Mouse (Mus musculus) embryo, embryonic 10.5 days (tissue): Measurements from ENCODE around the gene Slc15a2.

ENCODE experiments used
- DNase-seq: peaks from one replicate; pipeline ENCODE4 v3.0.0-alpha.2; 2015; ENCODE audit warnings: low spot score

Gene Slc15a2

GRCm38 (mm10) chr16:36784594-36785313 lies at the start of gene Slc15a2:
Slc15a2 (minus strand) TSS chr16:36784962.
- no peak for DNase-seq

- DNase-seq = peak; percentile 55
Observed at GRCm38 (mm10) chr16:36828820-36829219, 44.1 kb upstream of the Slc15a2 start.

GRCm38 (mm10) chr16:36828054-36828786 lies 43.5 kb upstream of the Slc15a2 start, which contains the start of gene Iqcb1:
Iqcb1 (plus strand) TSS chr16:36828385.
- peak; percentile 91 for DNase-seq

DNA sequence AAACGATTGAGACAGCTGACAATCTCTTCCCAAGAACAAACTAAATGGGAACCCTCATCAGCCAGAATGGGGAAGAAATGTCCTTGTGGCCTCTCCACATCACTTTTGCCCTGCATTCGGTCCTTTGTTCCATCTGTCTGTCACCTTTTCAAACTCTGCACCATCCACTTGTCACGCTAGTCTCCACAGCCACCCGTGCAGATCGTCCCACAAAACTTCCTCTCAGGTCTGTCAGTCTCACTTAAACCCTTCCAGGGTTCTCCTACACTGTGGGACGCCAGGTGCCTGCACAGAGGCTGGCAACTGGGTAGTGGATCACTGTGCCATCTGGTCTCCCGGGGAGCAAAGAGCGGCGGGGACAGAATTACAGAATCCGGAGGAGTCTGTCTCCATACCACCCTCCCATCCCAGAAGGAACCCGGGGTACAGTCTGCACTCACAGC lies 42.9 kb upstream of the Slc15a2 start:
- peak; percentile 5 for DNase-seq

GRCm38 (mm10) chr16:36821474-36821873 lies 36.7 kb upstream of the Slc15a2 start:
- DNase-seq = peak; percentile 56

DNA sequence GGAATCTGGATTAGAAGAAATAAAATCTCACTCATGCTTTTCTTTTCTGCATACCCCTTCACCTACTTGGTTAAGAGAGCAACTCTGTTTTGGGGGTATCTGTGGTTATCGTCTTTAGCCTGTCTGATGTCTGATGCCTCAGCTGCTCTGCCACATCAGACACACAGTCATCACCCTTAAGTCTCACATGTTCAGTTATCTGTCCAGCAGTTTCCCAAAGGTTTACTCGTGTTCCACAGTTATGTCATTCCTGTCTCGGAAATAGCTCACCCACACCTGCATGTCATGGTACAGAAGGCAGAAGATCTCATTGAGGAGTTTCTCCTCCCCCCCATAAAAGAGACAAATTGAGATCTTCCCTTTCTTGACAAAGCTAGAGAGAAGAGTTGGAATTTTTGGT lies 36.0 kb upstream of the Slc15a2 start:
- DNase-seq = no peak

DNA sequence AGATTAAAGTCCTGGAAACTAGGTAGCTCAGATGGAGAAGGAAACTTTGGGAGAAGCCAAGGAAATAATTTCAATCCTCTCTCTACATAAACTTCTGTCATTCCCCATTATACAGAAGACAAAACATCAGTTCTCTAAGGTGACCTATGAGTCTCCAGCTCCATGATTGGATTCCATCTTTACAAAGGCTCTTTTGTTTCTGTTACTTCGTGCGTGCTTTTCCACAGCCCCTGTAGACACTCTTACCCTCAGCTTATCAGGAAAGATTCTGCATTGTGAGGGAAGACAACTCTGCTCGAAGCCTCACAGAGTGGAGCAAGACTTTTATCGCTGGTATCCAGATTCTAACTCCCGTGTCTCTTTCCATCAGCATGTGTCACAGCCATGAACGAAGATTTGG lies 35.3 kb upstream of the Slc15a2 start:
- no peak for DNase-seq

GRCm38 (mm10) chr16:36817321-36817926 lies 32.7 kb upstream of the Slc15a2 start:
- DNase-seq = peak; percentile 93

- DNase-seq = no peak
Observed at GRCm38 (mm10) chr16:36816916-36817315, 32.2 kb upstream of the Slc15a2 start.

- DNase-seq = no peak
Observed at GRCm38 (mm10) chr16:36813680-36814079, 28.9 kb upstream of the Slc15a2 start.

GRCm38 (mm10) chr16:36808616-36809015 lies 23.9 kb upstream of the Slc15a2 start:
- no peak for DNase-seq

DNA sequence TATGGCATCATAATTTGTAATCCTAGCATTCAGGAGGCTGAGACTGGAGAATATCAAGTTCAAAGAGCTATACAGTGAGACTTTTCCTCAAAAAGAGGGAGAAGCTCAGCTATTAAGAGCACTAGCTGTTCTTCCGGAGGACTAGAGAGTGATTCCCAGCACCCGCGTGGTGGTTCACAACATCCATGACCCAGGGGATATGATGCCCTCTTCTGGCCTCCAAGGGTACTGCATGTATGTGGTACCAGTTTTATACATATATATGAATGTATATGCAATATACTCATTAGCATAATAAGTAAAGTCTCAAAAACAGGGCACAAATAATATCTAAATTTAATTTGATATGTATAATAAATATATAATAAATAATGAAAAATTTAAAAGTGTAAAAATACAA lies 17.6 kb upstream of the Slc15a2 start:
- DNase-seq = no peak

DNA sequence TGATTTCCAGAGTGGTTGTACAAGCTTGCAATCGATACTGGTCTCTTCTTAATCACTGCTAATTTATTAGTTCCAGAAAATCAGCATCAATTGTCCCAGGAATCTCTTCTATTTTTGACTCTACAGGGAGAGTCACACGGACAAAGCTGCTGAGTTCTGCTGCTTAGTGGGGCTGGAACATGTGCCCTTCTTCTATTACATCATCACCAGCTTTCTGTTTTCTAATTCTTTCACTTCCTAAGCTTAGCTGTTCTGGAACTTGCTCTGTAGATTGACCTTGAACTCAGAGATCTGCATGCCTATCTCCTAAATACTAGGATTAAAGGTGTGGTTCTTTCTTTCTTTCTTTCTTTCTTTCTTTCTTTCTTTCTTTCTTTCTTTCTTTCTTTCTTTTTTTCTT lies 13.6 kb upstream of the Slc15a2 start:
- DNase-seq = no peak

DNA sequence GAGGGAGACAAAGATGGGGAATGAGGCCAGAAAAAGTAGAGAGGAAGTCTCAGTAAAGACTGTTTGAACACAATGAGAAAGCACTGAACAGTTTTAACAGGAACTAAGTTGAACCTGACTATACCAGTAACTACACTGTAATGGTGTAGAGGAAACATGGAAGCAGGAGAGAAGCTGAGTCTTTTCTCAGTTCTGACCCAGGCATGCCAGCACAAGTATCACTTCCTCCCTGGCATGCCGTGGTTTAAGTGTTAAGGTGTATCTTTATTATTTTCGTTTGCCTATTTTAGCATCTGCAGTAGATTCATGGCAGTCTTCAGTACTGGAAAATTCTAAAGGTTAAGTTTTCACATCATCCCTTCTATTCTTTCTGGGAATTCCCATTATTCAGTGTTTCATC lies 10.2 kb upstream of the Slc15a2 start:
- no peak for DNase-seq

DNA sequence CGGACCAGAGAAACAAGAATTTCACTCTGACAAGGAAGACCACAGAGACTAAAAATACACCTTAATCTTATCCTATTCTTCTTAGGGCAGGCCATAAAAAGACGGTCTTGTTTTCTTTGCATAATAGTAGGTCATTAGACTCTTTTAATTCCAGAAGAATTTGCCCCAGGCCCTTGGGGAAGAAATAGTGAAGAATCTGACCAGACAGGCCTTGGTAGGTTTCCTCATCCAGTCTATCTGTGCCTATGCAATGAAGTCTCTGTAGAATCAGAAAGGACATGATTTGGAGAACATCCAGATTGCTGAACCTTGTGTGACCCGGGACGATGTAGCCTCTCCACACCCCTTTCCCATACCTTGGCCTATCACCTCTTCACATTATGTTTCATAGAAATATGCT lies 5.4 kb upstream of the Slc15a2 start:
- no peak for DNase-seq

GRCm38 (mm10) chr16:36786466-36786865 lies 1.7 kb upstream of the Slc15a2 start:
- no peak for DNase-seq

DNA sequence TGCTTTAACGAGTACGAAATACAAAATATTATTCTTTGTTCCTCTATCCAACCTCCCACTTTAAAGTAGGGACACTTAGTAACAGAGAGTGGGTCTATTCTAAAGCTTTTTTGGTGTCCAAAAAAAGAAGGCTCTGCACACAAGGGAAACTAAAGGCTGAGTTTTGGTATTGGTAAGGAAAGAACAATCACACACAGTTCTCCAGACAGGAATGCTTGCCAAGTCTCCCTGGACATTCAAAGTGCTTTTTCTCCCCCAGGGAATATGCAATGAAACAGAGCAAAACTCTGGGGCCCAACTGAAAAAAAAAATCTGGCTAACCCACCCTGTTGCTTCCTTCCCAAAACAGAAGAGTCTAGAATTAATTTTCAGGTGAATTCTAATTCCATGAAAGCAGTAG lies 616 bp downstream of the Slc15a2 start:
- no peak for DNase-seq

- DNase-seq = no peak
Observed at GRCm38 (mm10) chr16:36775658-36776057, 9.1 kb downstream of the Slc15a2 start.

DNA sequence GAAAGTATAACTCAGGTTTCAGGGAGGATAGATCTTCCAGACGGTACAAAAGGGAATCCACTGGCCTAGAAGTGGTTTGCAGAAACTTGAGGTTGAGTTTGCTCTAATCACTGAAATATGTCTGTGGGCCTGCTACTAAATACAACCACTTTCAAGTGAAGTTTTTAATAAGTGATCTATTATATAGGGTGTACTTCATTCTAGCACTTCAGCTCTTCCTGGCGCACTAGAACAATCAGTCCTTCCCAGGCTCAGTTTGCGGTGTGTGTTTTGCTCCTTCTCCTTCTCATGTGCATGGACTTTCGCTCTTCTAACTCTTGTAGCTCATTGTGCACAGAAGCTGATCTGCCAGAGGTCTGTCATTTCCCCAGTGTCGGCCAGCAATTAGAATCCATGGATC lies 11.8 kb downstream of the Slc15a2 start:
- no peak for DNase-seq

GRCm38 (mm10) chr16:36771703-36772102 lies 13.1 kb downstream of the Slc15a2 start:
- DNase-seq = no peak

DNA sequence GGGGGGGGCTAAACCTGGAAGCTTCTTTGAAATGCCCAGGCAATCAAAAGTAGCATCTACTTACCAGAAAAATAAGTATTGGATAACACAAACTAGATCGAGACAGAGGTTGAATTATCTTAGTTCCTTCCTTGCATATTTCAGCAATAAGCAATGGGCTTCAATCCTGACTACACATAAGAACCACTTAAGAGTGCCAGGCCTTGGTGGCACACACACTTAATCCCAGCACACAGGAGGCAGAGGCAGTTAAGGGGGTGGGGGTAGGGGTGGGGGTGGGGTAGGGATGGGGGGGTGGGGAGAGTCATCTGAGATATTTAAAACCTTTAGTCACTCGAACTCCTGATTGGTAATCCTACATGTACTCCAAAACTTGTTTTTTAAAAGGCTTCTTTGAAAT lies 13.5 kb downstream of the Slc15a2 start:
- DNase-seq = no peak

DNA sequence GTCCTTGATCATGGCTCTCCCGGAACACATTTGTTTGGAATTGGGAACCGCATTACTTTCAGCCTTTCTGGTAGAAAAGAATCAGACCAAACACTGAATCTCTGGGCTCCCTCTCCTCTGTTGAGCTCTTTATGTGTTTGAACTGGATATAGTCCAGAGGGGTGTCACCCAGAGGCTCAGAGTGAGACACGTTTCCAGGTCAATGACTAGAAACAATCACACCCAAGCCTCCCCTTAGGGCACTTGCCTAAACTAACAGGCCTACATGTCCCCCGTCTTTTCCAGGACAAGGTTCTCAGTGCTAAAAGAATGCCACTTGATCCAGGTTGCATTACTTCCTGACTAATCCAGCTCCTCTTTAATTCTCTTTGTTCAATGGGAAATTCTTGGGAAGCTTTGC lies 13.9 kb downstream of the Slc15a2 start:
- DNase-seq = no peak

GRCm38 (mm10) chr16:36770191-36770771 lies 14.5 kb downstream of the Slc15a2 start:
- no peak for DNase-seq
